In genomic region chr9:32720264-32721031, GRCm38 (mm10) we compare ENCODE assay signal across 9 mouse cellular contexts.
A peak's percentile ranks its signal among the peaks of the same experiment; 100 is the strongest.
DNase-seq lines count a peak whose midpoint lies in the region; ATAC-seq and TF ChIP-seq lines count a peak whose summit lies in the region.
"Had no signal": no experiment of that assay in that cellular context is flagged by ENCODE, and none has a peak within 500 bp of the region (broad histone marks: within the 10 kb centered on the region; RNA-seq: fewer than 3 reads in every experiment).

No protein-coding gene starts in this region.

- no peak for TF ChIP-seq EP300 in stomach, postnatal 0 days (optimal IDR thresholded peaks at IDR 0.05)

- H3K9me3 ChIP-seq in heart, embryonic 15.5 days (replicated peaks): no peaks in the 10 kb centered on the region
- H3K9me3 ChIP-seq in stomach, embryonic 14.5 days (ENCODE audit: control insufficient read depth, low read depth, low read length): no peaks in the 10 kb centered on the region
- H3K9me3 ChIP-seq in stomach, postnatal 0 days (ENCODE audit: control insufficient read depth, low read length): no peaks in the 10 kb centered on the region

- 39% methylated on average over 12 of the region's 12 CpGs for WGBS in heart, embryonic 15.5 days
- 33% methylated on average over 12 of the region's 12 CpGs for WGBS in stomach, embryonic 14.5 days
- 45% methylated on average over 12 of the region's 12 CpGs for WGBS in stomach, postnatal 0 days
- 58% methylated on average over 12 of the region's 12 CpGs for WGBS in small intestine, adult 2 months

- no peak for TF ChIP-seq CTCF in stomach, postnatal 0 days (IDR thresholded peaks at IDR 0.05; ENCODE audit: low read depth)
- no peak for TF ChIP-seq CTCF in small intestine, adult 2 months (IDR thresholded peaks at IDR 0.05; ENCODE audit: extremely low read depth, insufficient read length, insufficient replicate concordance, low read depth, low read length)

- H3K4me2 ChIP-seq in heart, embryonic 15.5 days: peak overlapping the region; percentile 25; the same call in 1 of the 2 replicates
- 0 out of 2 replicates have a peak overlapping the region, but pooled peaks have one; percentile 7 for H3K4me2 ChIP-seq in stomach, embryonic 14.5 days (replicated peaks; ENCODE audit: low read depth, low read length)
- H3K4me2 ChIP-seq in stomach, postnatal 0 days (replicated peaks; ENCODE audit: low read depth): no peak overlapping the region

- TF ChIP-seq POLR2A in small intestine, adult 2 months (IDR thresholded peaks at IDR 0.05; ENCODE audit: low read depth, low read length): no peak

- no peaks in the 10 kb centered on the region for H3K36me3 ChIP-seq in heart, embryonic 15.5 days
- H3K36me3 ChIP-seq in stomach, embryonic 14.5 days (ENCODE audit: control insufficient read depth, insufficient read depth, low read length): no peaks in the 10 kb centered on the region
- H3K36me3 ChIP-seq in stomach, postnatal 0 days (ENCODE audit: control insufficient read depth, insufficient read depth, low read length): no peaks in the 10 kb centered on the region
- no peaks in the 10 kb centered on the region for H3K36me3 ChIP-seq in small intestine, adult 2 months (ENCODE audit: control insufficient read depth, insufficient read depth, low read length)

- no peak overlapping the region for H3K4me3 ChIP-seq in heart, embryonic 15.5 days
- no peak overlapping the region for H3K4me3 ChIP-seq in stomach, embryonic 14.5 days (ENCODE audit: low read depth, low read length)
- H3K4me3 ChIP-seq in stomach, postnatal 0 days (ENCODE audit: low read depth, low read length): no peak overlapping the region
- no peak overlapping the region for H3K4me3 ChIP-seq in small intestine, adult 2 months (ENCODE audit: low read depth, low read length)

- 0 out of 2 replicates have a peak, but pooled peaks have one; percentile 9 for ATAC-seq in heart, embryonic 15.5 days (replicated peaks; ENCODE audit: insufficient number of reproducible peaks, insufficient read depth, low FRiP score, low read depth)
- ATAC-seq in stomach, embryonic 14.5 days (ENCODE audit: insufficient number of reproducible peaks, insufficient read depth, low FRiP score, low read depth): no peak
- no peak for ATAC-seq in stomach, postnatal 0 days (ENCODE audit: low FRiP score, low TSS enrichment)

- peak overlapping the region; percentile 74 for H3K27ac ChIP-seq in heart, embryonic 15.5 days
- H3K27ac ChIP-seq in stomach, embryonic 14.5 days (ENCODE audit: low read length): no peak overlapping the region; the same call in 1 of the 2 replicates
- H3K27ac ChIP-seq in stomach, postnatal 0 days (replicated peaks): no peak overlapping the region
- peak overlapping the region; percentile 12; the same call in 1 of the 2 replicates for H3K27ac ChIP-seq in small intestine, adult 2 months (ENCODE audit: insufficient read depth, low read depth, low read length)

- H3K27me3 ChIP-seq in heart, embryonic 15.5 days: no peaks in the 10 kb centered on the region
- no peaks in the 10 kb centered on the region for H3K27me3 ChIP-seq in stomach, embryonic 14.5 days (ENCODE audit: control insufficient read depth, insufficient read depth, low read length)
- H3K27me3 ChIP-seq in stomach, postnatal 0 days (ENCODE audit: control insufficient read depth, insufficient read depth, low read length): no peaks in the 10 kb centered on the region
- H3K27me3 ChIP-seq in small intestine, adult 2 months (ENCODE audit: control insufficient read depth, insufficient read depth, low read length): no peaks in the 10 kb centered on the region

- peak overlapping the region; percentile 33 for H3K9ac ChIP-seq in heart, embryonic 15.5 days
- no peak overlapping the region for H3K9ac ChIP-seq in stomach, embryonic 14.5 days (replicated peaks; ENCODE audit: low read depth, low read length)
- H3K9ac ChIP-seq in stomach, postnatal 0 days (ENCODE audit: low read length): no peak overlapping the region

- no peak for DNase-seq in heart, adult 9 months (ENCODE audit: low spot score in 2 of 2)
- DNase-seq in stomach, postnatal 0 days (ENCODE audit: low spot score): no peak
- peak; percentile 94 for DNase-seq in forelimb bud, embryonic 11.5 days (ENCODE audit: low read depth, low spot score)
- no peak for DNase-seq in adrenal gland, adult 18-20 months (ENCODE audit: low spot score in 2 of 2)
- no peak for DNase-seq in urinary bladder, postnatal 4 days (ENCODE audit: low spot score in 2 of 2)
- DNase-seq: lung, postnatal 4 days had no signal

- H3K4me1 ChIP-seq in heart, embryonic 15.5 days (replicated peaks): peaks cover 57% of the 10 kb centered on the region
- H3K4me1 ChIP-seq in stomach, embryonic 14.5 days (ENCODE audit: control insufficient read depth, insufficient read depth, low read length): peaks cover 47% of the 10 kb centered on the region
- peaks cover 3% of the 10 kb centered on the region; the same call in 1 of the 2 replicates for H3K4me1 ChIP-seq in stomach, postnatal 0 days (replicated peaks; ENCODE audit: control insufficient read depth, insufficient read depth)
- peaks cover 10% of the 10 kb centered on the region; the same call in 1 of the 2 replicates for H3K4me1 ChIP-seq in small intestine, adult 2 months (ENCODE audit: control insufficient read depth, insufficient read depth, insufficient read length, low read length)

Comparison
In these comparisons a context has a peak if more than half of its experiments do, and no peak if none do; other contexts are left out.
1. H3K27ac ChIP-seq: peak in heart, embryonic 15.5 days (single experiment) and small intestine, adult 2 months (single experiment); none in stomach, embryonic 14.5 days (single experiment) and stomach, postnatal 0 days (single experiment).